Mouse (Mus musculus): ENCODE data around the gene Gif.

Gif gene

DNA sequence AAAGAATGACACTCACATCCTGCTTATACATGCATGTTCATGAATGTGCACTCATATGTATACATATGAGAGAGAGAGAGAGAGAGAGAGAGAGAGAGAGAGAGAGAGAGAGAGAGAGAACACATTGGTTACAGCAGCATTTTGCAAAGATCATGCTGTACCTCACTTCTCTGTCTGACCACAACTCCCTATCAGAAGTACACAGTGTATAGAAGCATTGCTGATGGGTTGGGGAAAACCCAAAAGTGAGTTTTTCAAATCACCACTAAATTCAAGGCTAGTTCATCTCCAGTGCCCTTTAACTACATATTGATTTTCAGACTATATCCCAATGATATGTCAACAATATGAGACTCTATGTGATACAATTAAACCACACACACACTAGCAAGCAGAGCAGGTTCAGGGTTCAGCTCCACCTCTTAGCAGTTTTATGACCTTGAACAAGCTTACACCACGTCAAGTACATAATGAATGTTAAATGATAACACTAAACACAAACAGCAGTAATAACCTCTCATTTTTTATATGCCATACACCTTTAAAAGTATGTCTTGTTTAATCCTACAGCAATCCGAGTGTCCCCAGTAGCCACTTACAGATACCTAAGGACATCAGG lies 46.5 kb downstream of the Gif start:
- no peak for DNase-seq (ENCODE audit: low read depth, low spot score)

DNA sequence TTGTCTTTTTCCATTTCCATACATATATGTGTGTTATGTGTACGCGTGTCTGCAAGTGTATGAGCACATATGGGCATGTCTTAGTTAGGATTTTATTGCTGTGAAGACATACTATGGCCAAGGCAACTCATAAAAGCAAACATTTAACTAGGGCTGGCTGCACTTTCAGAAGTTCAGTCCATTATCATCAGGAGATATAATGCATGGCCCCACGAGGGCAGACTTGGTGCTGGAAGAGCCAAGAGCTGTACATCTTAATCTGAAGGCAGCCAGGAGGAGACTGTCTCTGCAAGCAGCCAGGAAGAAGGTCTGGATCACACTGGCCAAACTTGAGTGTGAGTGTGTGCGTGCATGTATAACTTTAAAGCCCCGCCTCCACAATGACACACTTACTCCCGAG lies 47.1 kb downstream of the Gif start:
- no peak for DNase-seq (ENCODE audit: low read depth, low spot score)

DNA sequence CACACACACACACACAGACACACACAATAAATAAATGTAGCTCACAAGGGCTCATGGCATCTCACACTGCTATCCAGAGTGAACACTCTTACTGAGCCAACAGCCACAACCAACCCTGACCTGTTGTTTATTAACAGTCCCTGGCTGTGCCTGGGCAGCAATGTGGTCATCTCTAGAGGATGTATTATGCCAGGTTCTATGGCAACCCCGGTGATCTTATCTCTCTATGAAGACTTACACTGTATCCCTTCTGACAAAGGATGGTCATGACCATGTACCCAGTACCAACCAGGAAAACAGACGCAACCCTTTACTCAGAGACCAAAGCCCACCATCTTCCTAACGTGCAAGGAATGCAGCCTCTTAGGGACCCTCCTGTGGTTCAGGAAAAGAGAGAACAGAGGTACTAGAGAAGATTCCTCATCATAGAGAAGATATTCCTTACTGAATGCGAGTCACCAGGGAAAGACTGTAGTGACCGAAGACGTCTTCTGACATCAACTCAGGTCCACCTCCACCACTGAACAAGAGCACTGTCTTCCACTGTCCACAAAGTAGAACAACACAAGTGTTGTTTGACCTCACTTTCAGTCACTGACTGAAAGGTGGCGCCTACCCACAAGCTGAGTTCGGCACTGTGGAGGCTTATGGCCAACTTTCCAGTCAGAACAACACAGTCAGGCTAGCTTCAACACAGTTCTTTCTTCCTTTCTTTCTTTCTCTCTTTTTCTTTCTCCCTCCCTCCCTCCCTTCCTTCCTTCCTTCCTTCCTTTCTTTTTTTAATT lies 53.4 kb downstream of the Gif start:
- DNase-seq (ENCODE audit: low read depth, low spot score), result peak; percentile 18

DNA sequence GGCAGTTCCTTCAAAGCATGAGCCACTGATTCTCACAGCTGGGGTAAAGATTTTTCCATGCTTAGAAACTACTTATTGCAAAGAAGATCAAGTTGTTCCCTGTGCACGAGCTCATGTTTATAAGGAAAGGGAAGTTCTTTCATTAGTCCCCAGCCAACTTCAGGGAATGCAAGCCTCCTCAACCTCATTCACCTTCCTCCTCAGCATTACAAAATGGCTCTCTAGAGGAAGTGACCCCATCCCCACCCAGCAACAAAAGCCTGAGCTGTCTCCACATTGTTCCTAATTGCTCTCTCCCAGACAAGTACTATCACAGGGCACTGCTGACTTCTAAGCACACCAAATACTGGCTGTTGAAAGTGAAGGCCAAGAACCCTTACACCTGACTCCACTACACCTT lies 57.1 kb downstream of the Gif start:
- DNase-seq (ENCODE audit: low read depth, low spot score), result peak; percentile 25

DNA sequence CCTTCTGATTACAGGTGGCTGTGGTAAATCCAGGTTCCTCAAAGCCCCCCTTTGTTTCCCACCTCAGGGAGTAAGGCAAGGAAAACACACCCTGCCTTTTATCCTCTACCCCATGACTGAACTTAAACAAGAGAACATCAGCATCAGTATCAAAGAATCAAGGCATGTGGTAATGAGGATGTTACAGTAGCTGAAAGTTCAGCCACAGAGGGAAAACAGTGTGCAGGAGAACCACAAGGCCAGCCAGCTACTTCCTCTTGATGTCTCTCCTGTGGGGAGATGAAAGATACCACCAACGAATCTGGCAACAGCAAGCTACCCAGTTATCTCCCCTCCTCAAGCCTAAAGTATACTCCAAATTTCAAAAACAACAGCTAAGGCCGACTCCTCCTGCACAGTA lies 59.9 kb downstream of the Gif start:
- peak; percentile 34 for DNase-seq (ENCODE audit: low read depth, low spot score)

DNA sequence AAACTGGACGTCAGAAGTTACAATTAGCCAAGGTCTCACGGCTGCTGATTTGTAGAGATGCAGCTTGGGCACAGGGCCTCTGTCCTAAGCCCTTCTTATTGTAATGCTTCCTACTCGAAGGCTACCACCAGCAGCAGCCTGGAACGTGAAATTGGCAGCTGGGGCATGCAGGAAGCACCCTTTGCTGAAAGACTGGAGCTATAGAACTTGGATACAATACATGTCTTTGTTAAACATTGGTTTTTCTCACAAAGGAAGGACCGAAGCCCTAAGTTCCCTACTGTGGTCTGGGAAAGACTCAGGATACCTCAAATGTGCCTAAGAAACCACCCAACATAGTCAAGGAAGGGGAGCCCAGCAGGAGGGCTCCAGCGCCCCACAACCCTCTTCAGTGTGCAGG lies 60.5 kb downstream of the Gif start:
- peak; percentile 21 for DNase-seq (ENCODE audit: low read depth, low spot score)

DNA sequence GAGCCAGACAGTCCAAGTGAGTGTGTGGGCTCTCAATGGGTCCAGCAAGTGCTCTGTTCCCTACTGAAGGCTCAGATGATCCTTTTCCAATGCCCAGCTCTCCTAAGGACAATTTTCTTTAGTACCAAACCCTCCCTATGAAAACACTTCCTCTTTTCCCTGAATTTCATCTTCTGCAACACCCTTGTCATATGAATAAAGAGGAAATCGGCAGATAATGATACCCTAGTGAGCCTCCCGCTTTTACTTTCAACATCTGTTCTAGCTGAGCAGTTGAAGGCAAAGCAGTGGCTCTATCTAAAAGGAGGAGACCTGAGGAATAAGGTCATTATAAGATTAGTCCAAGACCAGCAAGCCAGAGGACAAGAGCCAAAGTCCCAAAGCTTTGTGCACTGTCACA lies 61.1 kb downstream of the Gif start:
- DNase-seq (ENCODE audit: low read depth, low spot score), result no peak

DNA sequence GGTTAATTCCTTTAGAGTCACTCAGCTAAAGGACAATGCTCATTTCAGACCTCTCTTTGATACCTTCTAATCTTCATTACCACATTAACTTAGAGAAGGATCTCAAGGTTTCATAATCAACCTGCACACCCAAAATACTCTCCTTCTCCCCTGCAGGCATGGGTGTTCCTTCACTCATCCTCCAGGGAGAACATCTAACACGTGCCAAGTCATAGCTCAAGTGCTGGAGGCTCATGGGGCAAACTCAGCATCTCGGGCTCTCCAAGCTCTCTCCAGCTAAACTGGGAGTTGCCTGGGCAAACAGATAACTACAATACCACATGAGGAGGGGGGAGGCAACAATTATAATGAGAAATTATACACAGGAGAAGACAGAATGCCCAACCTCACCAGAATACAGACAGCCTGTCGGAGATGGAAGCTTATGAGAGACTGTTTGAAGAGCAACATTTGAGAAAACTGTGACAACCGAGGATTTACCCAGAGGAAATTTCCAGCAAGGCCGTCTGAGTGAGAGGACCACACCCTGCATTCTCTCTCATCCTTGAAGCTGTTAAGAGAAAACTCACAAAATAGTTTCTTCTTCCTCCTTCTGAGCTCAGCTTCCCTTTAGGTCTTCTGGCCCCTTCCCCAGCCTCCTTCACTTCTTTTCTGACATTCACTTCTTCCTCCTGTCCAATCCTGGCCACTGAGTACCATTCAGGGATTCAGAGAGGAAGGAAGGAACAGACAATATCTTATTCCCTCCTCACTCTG lies 62.8 kb downstream of the Gif start:
- no peak for DNase-seq (ENCODE audit: low read depth, low spot score)

DNA sequence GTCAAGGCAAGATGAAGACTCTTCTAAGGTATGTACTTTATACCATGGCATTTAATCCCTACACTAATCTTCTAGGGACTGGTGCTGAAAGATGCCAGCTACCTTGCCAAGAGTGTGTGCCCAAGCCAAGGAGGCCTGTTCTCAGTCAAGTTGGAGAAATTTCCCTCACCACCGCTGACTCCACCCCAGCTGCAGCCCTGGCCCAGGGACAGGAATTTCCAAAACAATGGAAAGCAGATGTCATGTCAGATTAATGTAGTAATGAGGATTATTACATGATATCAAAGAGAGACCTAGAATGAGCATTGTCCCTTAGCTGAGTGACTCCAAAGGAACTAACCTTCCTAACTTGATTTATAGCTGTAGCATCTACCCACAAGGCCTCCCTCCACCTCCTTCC lies 63.5 kb downstream of the Gif start:
- no peak for DNase-seq (ENCODE audit: low read depth, low spot score)

DNA sequence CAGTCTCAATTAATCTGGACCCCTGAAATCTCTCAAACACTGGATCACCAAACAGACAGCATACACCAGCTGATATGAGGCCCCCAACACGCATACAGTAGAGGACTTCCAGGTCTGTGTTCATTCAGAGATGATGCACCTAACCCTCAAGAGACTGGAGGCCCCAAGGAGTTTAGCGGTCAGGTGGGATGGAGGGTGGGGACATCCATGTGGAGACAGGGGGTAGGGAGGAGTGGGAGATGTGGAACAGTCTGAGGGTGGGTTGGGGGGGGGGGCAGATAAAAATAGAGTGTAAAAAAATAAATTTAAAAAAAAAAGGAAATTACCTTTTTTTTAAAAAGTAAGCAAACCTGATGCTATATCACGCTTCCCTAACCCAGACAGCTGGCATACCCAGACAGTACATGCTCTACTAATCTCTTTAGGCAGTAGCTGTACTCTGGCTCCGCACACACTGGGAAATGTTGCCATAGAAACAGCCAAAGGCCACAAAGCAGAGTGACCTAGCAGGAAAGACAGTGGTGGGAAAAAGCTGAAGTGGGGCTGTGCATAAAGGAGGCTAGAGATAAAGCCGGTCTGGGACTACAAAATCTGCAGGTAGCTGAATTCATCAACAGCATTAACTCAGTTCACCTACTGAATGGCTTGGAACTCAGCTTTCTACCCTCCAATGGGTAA lies 64.5 kb downstream of the Gif start:
- DNase-seq (ENCODE audit: low read depth, low spot score), result no peak
